ENCODE assay signal across 18 mouse cellular contexts in genomic region chr11:34873861-34874260, GRCm38 (mm10). TPM values are rescaled to one million over a fixed set of nuclear protein-coding genes. Genes with fewer than 3 reads are reported as not detected.
DNase-seq lines count a peak whose midpoint lies in the region; ATAC-seq and TF ChIP-seq lines count a peak whose summit lies in the region.
"Had no signal": no experiment of that assay in that cellular context is flagged by ENCODE, and none has a peak within 500 bp of the region (broad histone marks: within the 10 kb centered on the region; RNA-seq: fewer than 3 reads in every experiment).

No protein-coding gene starts in this region.

- H3K9me3 ChIP-seq in heart, embryonic 10.5 days: no peaks in the 10 kb centered on the region
- H3K9me3 ChIP-seq: embryonic facial prominence, embryonic 10.5 days; embryonic facial prominence, embryonic 12.5 days; forebrain, embryonic 13.5 days; forebrain, embryonic 15.5 days had no signal

- intact Hi-C loops in gastrocnemius, adult 2 months (cut with DNase I): no loop called here

- no peak for ATAC-seq in megakaryocyte progenitor cell, adult 5-6 weeks (replicated peaks; ENCODE audit: poor library complexity)
- ATAC-seq: forebrain, embryonic 13.5 days; forebrain, embryonic 15.5 days; forebrain, postnatal 0 days had no signal

- 75% methylated on average over 2 of the region's 2 CpGs for WGBS in heart, embryonic 10.5 days

- H3K36me3 ChIP-seq in heart, embryonic 10.5 days: no peaks in the 10 kb centered on the region
- H3K36me3 ChIP-seq: embryonic facial prominence, embryonic 10.5 days; embryonic facial prominence, embryonic 12.5 days; forebrain, embryonic 15.5 days had no signal

- DNase-seq in adrenal gland, postnatal 14 days: peak; percentile 15
- no peak for DNase-seq in adrenal gland, adult 18-20 months (ENCODE audit: low spot score in 2 of 2)
- DNase-seq in gastrocnemius, adult 2 months: peak; percentile 20
- DNase-seq in gastrocnemius, adult 8-10 months (ENCODE audit: low spot score in 2 of 2): no peak
- DNase-seq in heart, adult 18-20 months: peak; percentile 14 to 22
- DNase-seq in heart, embryonic 10.5 days (ENCODE audit: low spot score): no peak
- peak; percentile 33 for DNase-seq in adipocyte (ENCODE audit: low spot score)
- DNase-seq: adrenal gland, adult 8-10 months; adrenal gland, postnatal 36 days; cerebellum, adult 11-12 months; cerebellum, adult 8-10 months; cerebellum, adult 9-11 months; forebrain, postnatal 0 days had no signal

- H3K27me3 ChIP-seq in heart, embryonic 10.5 days (ENCODE audit: insufficient read depth, poor library complexity, severe bottlenecking): no peaks in the 10 kb centered on the region
- H3K27me3 ChIP-seq: embryonic facial prominence, embryonic 12.5 days; forebrain, embryonic 13.5 days; forebrain, embryonic 15.5 days had no signal

- TF ChIP-seq CTCF in gastrocnemius, adult 2 months (IDR thresholded peaks at IDR 0.05): no peak

- H3K27ac ChIP-seq in gastrocnemius, adult 2 months: no peak overlapping the region
- no peak overlapping the region for H3K27ac ChIP-seq in heart, embryonic 10.5 days
- H3K27ac ChIP-seq: embryonic facial prominence, embryonic 10.5 days; embryonic facial prominence, embryonic 12.5 days; forebrain, embryonic 13.5 days; forebrain, embryonic 15.5 days had no signal

- no peak overlapping the region for H3K4me3 ChIP-seq in gastrocnemius, adult 2 months
- H3K4me3 ChIP-seq in heart, embryonic 10.5 days: no peak overlapping the region
- H3K4me3 ChIP-seq: embryonic facial prominence, embryonic 10.5 days; embryonic facial prominence, embryonic 12.5 days; forebrain, embryonic 13.5 days; forebrain, embryonic 15.5 days had no signal

- no peaks in the 10 kb centered on the region for H3K4me1 ChIP-seq in heart, embryonic 10.5 days
- H3K4me1 ChIP-seq: embryonic facial prominence, embryonic 10.5 days; embryonic facial prominence, embryonic 12.5 days; forebrain, embryonic 13.5 days; forebrain, embryonic 15.5 days had no signal

RNA-seq across cellular contexts. Expression of gene Spdl1, which starts 40.4 kb away (rescaled TPM):
- 3.8 and 5.1 TPM in 2 replicates for total RNA-seq in adrenal gland, postnatal 14 days (2021)
- under 1 TPM; 0.36 to 0.90 TPM for total RNA-seq in adrenal gland, adult 18-20 months (2021)
- under 1 TPM; 0.14 to 0.18 TPM for total RNA-seq in gastrocnemius, adult 2 months (2021)
- under 1 TPM in 2 of 4 experiments, not detected in 2; 0.11 to 0.39 TPM for total RNA-seq in gastrocnemius, adult 8-10 months (2022)
- under 1 TPM; 0.22 to 0.33 TPM for total RNA-seq in heart, adult 18-20 months (2021)
- 19.6 and 26.2 TPM in 2 replicates for polyA plus RNA-seq in heart, embryonic 10.5 days (2016; fragmentation: Nextera tagmentation; extraction: Ambion mirVana)
- 26.8 and 29.7 TPM in 2 replicates for total RNA-seq in megakaryocyte progenitor cell, adult 5-6 weeks (2015)
- total RNA-seq in megakaryocyte progenitor cell, adult 5-6 weeks (2017): 36.6 and 39.5 TPM in 2 replicates

Comparison
In these comparisons a context has a peak if more than half of its experiments do, and no peak if none do; other contexts are left out.
1. DNase-seq: peak in adrenal gland, postnatal 14 days (single experiment), gastrocnemius, adult 2 months (single experiment), heart, adult 18-20 months (2 of 2) and adipocyte (single experiment); none in adrenal gland, adult 18-20 months (0 of 2), gastrocnemius, adult 8-10 months (0 of 2) and heart, embryonic 10.5 days (single experiment).